Mouse (Mus musculus): Measurements from ENCODE around the gene Gm281.
"Not testable (repeated sequence)": the region's sequence is repeated elsewhere in the genome, so short reads cannot be mapped to it uniquely, and the experiment has no call there.

The Gm281 gene

GRCm38 (mm10) chr14:13914387-13915082, at the start of gene Gm281:
Gene Gm281 (minus strand): TSS chr14:13914478.
- in situ Hi-C loops (cut with MboI; ENCODE audit: low pct_unique_long_range_greater_than_20kb in 1 of 2, low sequenced_read_pairs in 2 of 2, unreplicated experiment in 1 of 2) = loop anchor here (10.0 to 25.0 kb wide), 6 partner anchors 110 to 1352 kb away; no protein-coding TSS in a partner anchor

- in situ Hi-C loops (cut with MboI; ENCODE audit: low pct_unique_long_range_greater_than_20kb in 1 of 2, low sequenced_read_pairs in 2 of 2, unreplicated experiment in 1 of 2) = no loop called here
Observed at GRCm38 (mm10) chr14:13963527-13963926, 49.2 kb upstream of the Gm281 start.

- in situ Hi-C loops (cut with MboI; ENCODE audit: low pct_unique_long_range_greater_than_20kb in 1 of 2, low sequenced_read_pairs in 2 of 2, unreplicated experiment in 1 of 2) = no loop called here
Observed at GRCm38 (mm10) chr14:13962476-13962875, 48.2 kb upstream of the Gm281 start.

GRCm38 (mm10) chr14:13961401-13962112, 47.3 kb upstream of the Gm281 start, which contains the start of the genes Atxn7 and Thoc7:
Gene Atxn7 (plus strand): TSS chr14:13961440.
Gene Thoc7 (minus strand): TSS chr14:13961852.
- in situ Hi-C loops (cut with MboI; ENCODE audit: low pct_unique_long_range_greater_than_20kb in 1 of 2, low sequenced_read_pairs in 2 of 2, unreplicated experiment in 1 of 2) = no loop called here

GRCm38 (mm10) chr14:13960482-13961325, 46.4 kb upstream of the Gm281 start:
- in situ Hi-C loops (cut with MboI; ENCODE audit: low pct_unique_long_range_greater_than_20kb in 1 of 2, low sequenced_read_pairs in 2 of 2, unreplicated experiment in 1 of 2) = no loop called here

- in situ Hi-C loops (cut with MboI; ENCODE audit: low pct_unique_long_range_greater_than_20kb in 1 of 2, low sequenced_read_pairs in 2 of 2, unreplicated experiment in 1 of 2) = no loop called here
Observed at GRCm38 (mm10) chr14:13960079-13960478, 45.8 kb upstream of the Gm281 start.

GRCm38 (mm10) chr14:13952151-13952550, 37.9 kb upstream of the Gm281 start:
- in situ Hi-C loops (cut with MboI; ENCODE audit: low pct_unique_long_range_greater_than_20kb in 1 of 2, low sequenced_read_pairs in 2 of 2, unreplicated experiment in 1 of 2) = not testable (repeated sequence)

GRCm38 (mm10) chr14:13950401-13950800, 36.1 kb upstream of the Gm281 start:
- in situ Hi-C loops (cut with MboI; ENCODE audit: low pct_unique_long_range_greater_than_20kb in 1 of 2, low sequenced_read_pairs in 2 of 2, unreplicated experiment in 1 of 2) = no loop called here

GRCm38 (mm10) chr14:13948345-13948744, 34.1 kb upstream of the Gm281 start:
- in situ Hi-C loops (cut with MboI; ENCODE audit: low pct_unique_long_range_greater_than_20kb in 1 of 2, low sequenced_read_pairs in 2 of 2, unreplicated experiment in 1 of 2) = no loop called here

- in situ Hi-C loops (cut with MboI; ENCODE audit: low pct_unique_long_range_greater_than_20kb in 1 of 2, low sequenced_read_pairs in 2 of 2, unreplicated experiment in 1 of 2) = no loop called here
Observed at GRCm38 (mm10) chr14:13944686-13945085, 30.4 kb upstream of the Gm281 start.

- in situ Hi-C loops (cut with MboI; ENCODE audit: low pct_unique_long_range_greater_than_20kb in 1 of 2, low sequenced_read_pairs in 2 of 2, unreplicated experiment in 1 of 2) = no loop called here
Observed at GRCm38 (mm10) chr14:13934052-13934371, 19.7 kb upstream of the Gm281 start.

- in situ Hi-C loops (cut with MboI; ENCODE audit: low pct_unique_long_range_greater_than_20kb in 1 of 2, low sequenced_read_pairs in 2 of 2, unreplicated experiment in 1 of 2) = no loop called here
Observed at GRCm38 (mm10) chr14:13933290-13934051, 19.2 kb upstream of the Gm281 start.

- in situ Hi-C loops (cut with MboI; ENCODE audit: low pct_unique_long_range_greater_than_20kb in 1 of 2, low sequenced_read_pairs in 2 of 2, unreplicated experiment in 1 of 2) = loop anchor here (10.0 to 25.0 kb wide), 6 partner anchors 113 to 1355 kb away; no protein-coding TSS in a partner anchor
Observed at GRCm38 (mm10) chr14:13917630-13918029, 3.4 kb upstream of the Gm281 start.

- in situ Hi-C loops (cut with MboI; ENCODE audit: low pct_unique_long_range_greater_than_20kb in 1 of 2, low sequenced_read_pairs in 2 of 2, unreplicated experiment in 1 of 2) = loop anchor here (10.0 to 25.0 kb wide), 6 partner anchors 112 to 1355 kb away; no protein-coding TSS in a partner anchor
Observed at GRCm38 (mm10) chr14:13917208-13917607, 2.9 kb upstream of the Gm281 start.

GRCm38 (mm10) chr14:13915207-13915606, 929 bp upstream of the Gm281 start:
- in situ Hi-C loops (cut with MboI; ENCODE audit: low pct_unique_long_range_greater_than_20kb in 1 of 2, low sequenced_read_pairs in 2 of 2, unreplicated experiment in 1 of 2) = loop anchor here (10.0 to 25.0 kb wide), 6 partner anchors 110 to 1353 kb away; no protein-coding TSS in a partner anchor

- in situ Hi-C loops (cut with MboI; ENCODE audit: low pct_unique_long_range_greater_than_20kb in 1 of 2, low sequenced_read_pairs in 2 of 2, unreplicated experiment in 1 of 2) = loop anchor here (10.0 to 25.0 kb wide), 6 partner anchors 105 to 1348 kb away; no protein-coding TSS in a partner anchor
Observed at GRCm38 (mm10) chr14:13910148-13910547, 4.1 kb downstream of the Gm281 start.

GRCm38 (mm10) chr14:13907145-13907544, 7.1 kb downstream of the Gm281 start:
- in situ Hi-C loops (cut with MboI; ENCODE audit: low pct_unique_long_range_greater_than_20kb in 1 of 2, low sequenced_read_pairs in 2 of 2, unreplicated experiment in 1 of 2) = loop anchor here (25.0 kb wide), 4 partner anchors 120 to 1345 kb away; no protein-coding TSS in a partner anchor

- in situ Hi-C loops (cut with MboI; ENCODE audit: low pct_unique_long_range_greater_than_20kb in 1 of 2, low sequenced_read_pairs in 2 of 2, unreplicated experiment in 1 of 2) = loop anchor here (25.0 kb wide), 4 partner anchors 119 to 1344 kb away; no protein-coding TSS in a partner anchor
Observed at GRCm38 (mm10) chr14:13906461-13906860, 7.8 kb downstream of the Gm281 start.

All from mouse embryonic stem cell (cell line).